Mouse (Mus musculus) neutrophil, adult 59 days (primary cell): ENCODE results near the gene Frat1. TPM values are rescaled to one million over a fixed set of nuclear protein-coding genes. Genes with fewer than 3 reads are reported as not detected.

Experiments
- total RNA-seq, 2 experiments: library from RNA; stranded (reverse); gene quantifications; 1 replicate in 1 of 2; 2 replicates in 1 of 2; pipeline ENCODE4 v1.2.4; 2023

Gene Frat1
- total RNA-seq, result 10 to 100 TPM; 28.8 to 35.0 TPM

GRCm38 (mm10) chr19:41829381-41830105, at the start of gene Frat1:
TSS of gene Frat1 (plus strand) at chr19:41829970.

GRCm38 (mm10) chr19:41801742-41802369, 27.9 kb upstream of the Frat1 start, which contains the start of gene Arhgap19:
TSS of gene Arhgap19 (minus strand) at chr19:41802047.

GRCm38 (mm10) chr19:41847992-41848851, 18.5 kb downstream of the Frat1 start, which contains the start of gene Frat2:
TSS of gene Frat2 (minus strand) at chr19:41848132.

Other genes starting within 250 kb of the Frat1 start
- gene Gm340, start 247.6 kb upstream of the Frat1 start, total RNA-seq, result 10 to 100 TPM; 23.8 to 24.0 TPM
- under 1 TPM; 0.31 to 0.44 TPM for gene Slit1, start 86.3 kb upstream of the Frat1 start, total RNA-seq
- 10 to 100 TPM; 55.5 to 56.3 TPM for gene Arhgap19, start 27.9 kb upstream of the Frat1 start, total RNA-seq
- 10 to 100 TPM; 47.9 to 48.6 TPM for gene Frat2, start 18.2 kb downstream of the Frat1 start, total RNA-seq
- gene Rrp12, start 66.2 kb downstream of the Frat1 start, total RNA-seq, result 10 to 100 TPM; 11.7 to 12.0 TPM
- gene Pgam1, start 82.0 kb downstream of the Frat1 start, total RNA-seq, result 100 to 1,000 TPM; 335 to 350 TPM
- gene Exosc1, start 103.5 kb downstream of the Frat1 start, total RNA-seq, result 10 to 100 TPM; 12.7 to 15.1 TPM
- gene Zdhhc16, start 103.5 kb downstream of the Frat1 start, total RNA-seq, result 10 to 100 TPM; 31.4 to 34.2 TPM
- 10 to 100 TPM; 33.8 to 41.6 TPM for gene Mms19, start 151.2 kb downstream of the Frat1 start, total RNA-seq
- gene Ubtd1, start 151.8 kb downstream of the Frat1 start, total RNA-seq, result 10 to 100 TPM; 32.2 to 38.0 TPM
- under 1 TPM in 1 of 2 experiments, not detected in 1; 0.33 TPM for gene Ankrd2, start 206.0 kb downstream of the Frat1 start, total RNA-seq
- not detected for gene Hoga1, start 215.6 kb downstream of the Frat1 start, total RNA-seq
- not detected for gene 4933411K16Rik, start 222.3 kb downstream of the Frat1 start, total RNA-seq